Mouse (Mus musculus): Measurements from ENCODE around the gene Rpl7l1. TPM values are rescaled to one million over a fixed set of nuclear protein-coding genes. Genes with fewer than 3 reads are reported as not detected.

The Rpl7l1 gene
- polyA plus RNA-seq, 2 experiments = 38.0 to 65.5 TPM

DNA sequence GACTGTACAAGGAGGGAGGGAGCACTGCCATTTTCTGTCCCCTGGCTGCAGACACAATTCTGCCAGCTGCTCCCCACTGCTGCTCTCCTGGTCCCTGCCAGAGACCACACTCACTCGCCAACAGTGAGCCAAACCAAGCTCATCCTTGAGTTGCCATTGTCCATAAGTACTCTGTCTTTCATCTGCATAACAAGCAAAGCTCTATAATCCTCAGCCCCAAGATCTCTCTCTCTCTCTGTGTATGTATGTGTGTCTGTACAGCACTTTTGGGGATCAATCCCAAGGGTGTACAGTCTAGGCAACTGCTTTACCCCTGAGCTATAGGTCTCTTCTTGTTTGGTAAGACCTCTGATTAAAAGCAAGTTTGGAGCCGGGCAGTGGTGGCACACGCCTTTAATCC is 28.2 kb upstream of the Rpl7l1 start:
- TF ChIP-seq CTCF (IDR thresholded peaks at IDR 0.05; ENCODE audit: low read depth) (no peak), EP300 (IDR thresholded peaks at IDR 0.05; ENCODE audit: low read depth) (no peak)
- Histone ChIP-seq H3K9ac (replicated peaks) (no peak overlapping the region), H3K27ac (no peak overlapping the region), H3K4me3 (ENCODE audit: insufficient read depth in 1 of 2, low read depth in 2 of 2, low read length in 2 of 2) (no peak overlapping the region), H3K36me3 (replicated peaks; ENCODE audit: control insufficient read depth, insufficient read depth, low read depth) (peaks cover 30% of the 10 kb centered on the region), H3K4me2 (ENCODE audit: low read depth) (no peak overlapping the region), H3K4me1 (replicated peaks; ENCODE audit: control insufficient read depth in 2 of 2, insufficient read depth in 2 of 2, low read length in 1 of 2) (peaks cover 0 to 2% of the 10 kb centered on the region in 2 experiments; a peak in 1 of 4 replicates), H3K27me3 (ENCODE audit: control insufficient read depth, insufficient read depth, low read length) (no peaks in the 10 kb centered on the region), H3K9me3 (ENCODE audit: control insufficient read depth, low read length) (no peaks in the 10 kb centered on the region)
- ATAC-seq (ENCODE audit: insufficient read depth) (no peak), DNase-seq (ENCODE audit: low read depth in 3 of 3, low spot score in 3 of 3) (no peak)
- 79% methylated on average over 3 of the region's 3 CpGs for WGBS (ENCODE audit: insufficient replicate concordance)

GRCm38 (mm10) chr17:46809131-46809830 is 26.8 kb upstream of the Rpl7l1 start:
- Histone ChIP-seq H3K27me3 (ENCODE audit: control insufficient read depth, insufficient read depth, low read length) (no peaks in the 10 kb centered on the region), H3K4me1 (replicated peaks; ENCODE audit: control insufficient read depth in 2 of 2, insufficient read depth in 2 of 2, low read length in 1 of 2) (no peaks in the 10 kb centered on the region), H3K36me3 (replicated peaks; ENCODE audit: control insufficient read depth, insufficient read depth, low read depth) (peaks cover 30% of the 10 kb centered on the region), H3K9me3 (ENCODE audit: control insufficient read depth, low read length) (no peaks in the 10 kb centered on the region), H3K4me3 (ENCODE audit: insufficient read depth in 1 of 2, low read depth in 2 of 2, low read length in 2 of 2) (no peak overlapping the region), H3K4me2 (ENCODE audit: low read depth) (no peak overlapping the region), H3K9ac (replicated peaks) (no peak overlapping the region), H3K27ac (no peak overlapping the region)
- ATAC-seq (ENCODE audit: insufficient read depth) (no peak), DNase-seq (ENCODE audit: low read depth in 3 of 3, low spot score in 3 of 3) (no peak)
- no peak for TF ChIP-seq CTCF (IDR thresholded peaks at IDR 0.05; ENCODE audit: low read depth)
- no peak for TF ChIP-seq EP300 (IDR thresholded peaks at IDR 0.05; ENCODE audit: low read depth)
- 81% methylated on average over 6 of the region's 6 CpGs for WGBS (ENCODE audit: insufficient replicate concordance)

GRCm38 (mm10) chr17:46808376-46808775 is 25.9 kb upstream of the Rpl7l1 start:
- H3K4me2 ChIP-seq (ENCODE audit: low read depth) = no peak overlapping the region
- peaks cover 30% of the 10 kb centered on the region for H3K36me3 ChIP-seq (replicated peaks; ENCODE audit: control insufficient read depth, insufficient read depth, low read depth)
- WGBS (ENCODE audit: insufficient replicate concordance) = 87% methylated on average over 10 of the region's 10 CpGs
- TF ChIP-seq EP300 (IDR thresholded peaks at IDR 0.05; ENCODE audit: low read depth) (no peak), CTCF (IDR thresholded peaks at IDR 0.05; ENCODE audit: low read depth) (no peak)
- H3K27ac ChIP-seq = no peak overlapping the region
- ATAC-seq (ENCODE audit: insufficient read depth) (no peak), DNase-seq (ENCODE audit: low read depth in 3 of 3, low spot score in 3 of 3) (no peak)
- H3K27me3 ChIP-seq (ENCODE audit: control insufficient read depth, insufficient read depth, low read length) = no peaks in the 10 kb centered on the region
- H3K4me1 ChIP-seq (replicated peaks; ENCODE audit: control insufficient read depth in 2 of 2, insufficient read depth in 2 of 2, low read length in 1 of 2) = no peaks in the 10 kb centered on the region
- no peaks in the 10 kb centered on the region for H3K9me3 ChIP-seq (ENCODE audit: control insufficient read depth, low read length)
- no peak overlapping the region for H3K4me3 ChIP-seq (ENCODE audit: insufficient read depth in 1 of 2, low read depth in 2 of 2, low read length in 2 of 2)
- no peak overlapping the region for H3K9ac ChIP-seq (replicated peaks)

DNA sequence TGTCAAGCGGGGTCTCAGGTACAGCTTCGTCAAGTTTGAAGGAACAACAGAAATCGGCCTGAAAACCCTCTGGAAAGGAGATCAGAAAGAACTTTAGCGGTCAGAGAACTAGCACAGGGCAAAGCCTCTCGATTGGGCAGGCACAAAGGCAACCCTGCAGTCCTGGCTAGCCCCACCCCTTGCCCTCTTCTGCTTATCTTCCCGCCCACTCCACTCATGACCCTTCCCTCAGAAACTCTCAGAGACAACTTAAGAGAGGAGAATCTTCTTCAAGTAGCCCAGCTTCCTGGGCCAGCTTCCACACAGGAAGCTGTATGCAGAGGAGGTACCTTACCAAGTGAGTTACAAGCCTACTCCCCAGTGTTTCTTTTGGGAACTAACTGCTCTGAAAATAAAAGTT is 19.3 kb upstream of the Rpl7l1 start:
- H3K4me3 ChIP-seq (ENCODE audit: insufficient read depth in 1 of 2, low read depth in 2 of 2, low read length in 2 of 2) = no peak overlapping the region
- H3K9me3 ChIP-seq (ENCODE audit: control insufficient read depth, low read length) = no peaks in the 10 kb centered on the region
- 71% methylated on average over 6 of the region's 6 CpGs for WGBS (ENCODE audit: insufficient replicate concordance)
- TF ChIP-seq EP300 (IDR thresholded peaks at IDR 0.05; ENCODE audit: low read depth) (no peak), CTCF (IDR thresholded peaks at IDR 0.05; ENCODE audit: low read depth) (no peak)
- DNase-seq (ENCODE audit: low read depth in 3 of 3, low spot score in 3 of 3) (no peak), ATAC-seq (ENCODE audit: insufficient read depth) (no peak)
- peaks cover 17% of the 10 kb centered on the region for H3K36me3 ChIP-seq (replicated peaks; ENCODE audit: control insufficient read depth, insufficient read depth, low read depth)
- no peaks in the 10 kb centered on the region for H3K27me3 ChIP-seq (ENCODE audit: control insufficient read depth, insufficient read depth, low read length)
- H3K27ac ChIP-seq = no peak overlapping the region
- H3K9ac ChIP-seq (replicated peaks) = no peak overlapping the region
- peaks cover 0 to 3% of the 10 kb centered on the region in 2 experiments; a peak in 1 of 4 replicates for H3K4me1 ChIP-seq (replicated peaks; ENCODE audit: control insufficient read depth in 2 of 2, insufficient read depth in 2 of 2, low read length in 1 of 2)
- H3K4me2 ChIP-seq (ENCODE audit: low read depth) = no peak overlapping the region

DNA sequence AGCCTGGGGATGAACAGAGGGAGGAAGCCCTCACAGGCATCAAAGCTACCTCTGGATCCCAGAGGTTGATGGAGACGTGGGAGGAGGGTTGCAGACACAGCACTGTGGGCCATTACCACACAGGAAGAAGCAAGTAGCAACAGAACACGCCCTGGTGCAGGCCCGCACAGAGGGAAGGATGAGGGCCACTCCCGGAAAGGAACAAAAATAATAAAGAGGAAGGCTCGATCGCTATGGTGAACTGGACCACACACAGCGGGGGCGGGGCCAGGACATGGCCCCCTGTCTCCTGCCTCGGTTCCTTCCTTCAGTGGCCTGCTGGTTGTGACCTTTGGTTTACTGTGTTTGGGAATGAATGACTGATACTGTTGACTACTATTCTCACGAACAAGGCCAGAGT is 17.2 kb upstream of the Rpl7l1 start:
- no peak overlapping the region for H3K27ac ChIP-seq

More for the DNA sequence above, 17.2 kb upstream of the Rpl7l1 start:
- ATAC-seq (ENCODE audit: insufficient read depth) (no peak), DNase-seq (ENCODE audit: low read depth in 3 of 3, low spot score in 3 of 3) (no peak)
- Histone ChIP-seq H3K27me3 (ENCODE audit: control insufficient read depth, insufficient read depth, low read length) (no peaks in the 10 kb centered on the region), H3K4me3 (ENCODE audit: insufficient read depth in 1 of 2, low read depth in 2 of 2, low read length in 2 of 2) (no peak overlapping the region), H3K4me1 (replicated peaks; ENCODE audit: control insufficient read depth in 2 of 2, insufficient read depth in 2 of 2, low read length in 1 of 2) (peaks cover 0 to 3% of the 10 kb centered on the region in 2 experiments; a peak in 1 of 4 replicates), H3K9me3 (ENCODE audit: control insufficient read depth, low read length) (no peaks in the 10 kb centered on the region), H3K4me2 (ENCODE audit: low read depth) (no peak overlapping the region), H3K36me3 (replicated peaks; ENCODE audit: control insufficient read depth, insufficient read depth, low read depth) (peaks cover 9% of the 10 kb centered on the region), H3K9ac (replicated peaks) (no peak overlapping the region)
- TF ChIP-seq CTCF (IDR thresholded peaks at IDR 0.05; ENCODE audit: low read depth) (no peak), EP300 (IDR thresholded peaks at IDR 0.05; ENCODE audit: low read depth) (no peak)
- 62% methylated on average over 10 of the region's 10 CpGs for WGBS (ENCODE audit: insufficient replicate concordance)

Data from liver, embryonic 14.5 days (tissue).